24 mouse cellular contexts compared by ENCODE assay signal in genomic region chr16:94697553-94697952, GRCm38 (mm10).
DNase-seq lines count a peak whose midpoint lies in the region; ATAC-seq and TF ChIP-seq lines count a peak whose summit lies in the region.
"Had no signal": no experiment of that assay in that cellular context is flagged by ENCODE, and none has a peak within 500 bp of the region (broad histone marks: within the 10 kb centered on the region; RNA-seq: fewer than 3 reads in every experiment).

No protein-coding gene starts in this region.

- ATAC-seq in liver, embryonic 14.5 days (ENCODE audit: insufficient read depth), result peak; percentile 77
- no peak for ATAC-seq in lung, postnatal 0 days
- ATAC-seq: activated CD4-positive, CD25-positive, alpha-beta regulatory T cell, adult 4 months; forebrain, postnatal 0 days; midbrain, embryonic 15.5 days had no signal

- H3K4me2 ChIP-seq in liver, embryonic 14.5 days (ENCODE audit: low read depth), result no peak overlapping the region
- no peak overlapping the region for H3K4me2 ChIP-seq in myocyte (ENCODE audit: low read depth)
- no peak overlapping the region for H3K4me2 ChIP-seq in lung, postnatal 0 days (replicated peaks; ENCODE audit: low read depth, low read length)
- H3K4me2 ChIP-seq: heart, embryonic 15.5 days; hindbrain, embryonic 15.5 days; midbrain, embryonic 15.5 days; neural tube, embryonic 13.5 days; stomach, embryonic 15.5 days had no signal

- no peak overlapping the region for H3K27ac ChIP-seq in heart, embryonic 10.5 days
- no peak overlapping the region for H3K27ac ChIP-seq in liver, embryonic 14.5 days
- H3K27ac ChIP-seq in lung, postnatal 0 days (ENCODE audit: low read length), result no peak overlapping the region
- H3K27ac ChIP-seq: heart, embryonic 15.5 days; hindbrain, embryonic 15.5 days; limb, embryonic 10.5 days; midbrain, embryonic 15.5 days; neural tube, embryonic 13.5 days; stomach, embryonic 15.5 days had no signal

- no peak overlapping the region for H3ac ChIP-seq in myocyte (ENCODE audit: control insufficient read depth, insufficient read length)

- no peak for TF ChIP-seq CTCF in liver, embryonic 14.5 days (IDR thresholded peaks at IDR 0.05; ENCODE audit: low read depth)
- TF ChIP-seq CTCF in lung, postnatal 0 days (IDR thresholded peaks at IDR 0.05), result no peak

- H3K4me1 ChIP-seq in heart, embryonic 10.5 days, result peaks cover 6% of the 10 kb centered on the region; the same call in 1 of the 2 replicates
- peaks cover 11 to 15% of the 10 kb centered on the region in 2 experiments for H3K4me1 ChIP-seq in liver, embryonic 14.5 days (replicated peaks; ENCODE audit: control insufficient read depth in 2 of 2, insufficient read depth in 2 of 2, low read length in 1 of 2)
- H3K4me1 ChIP-seq in lung, postnatal 0 days (ENCODE audit: insufficient read depth, low read depth, low read length), result no peaks in the 10 kb centered on the region
- H3K4me1 ChIP-seq: heart, embryonic 15.5 days; hindbrain, embryonic 15.5 days; limb, embryonic 10.5 days; midbrain, embryonic 15.5 days; neural tube, embryonic 13.5 days; stomach, embryonic 15.5 days had no signal

- WGBS in heart, embryonic 10.5 days, result 79% methylated on average over 5 of the region's 5 CpGs
- WGBS in liver, embryonic 14.5 days (ENCODE audit: insufficient replicate concordance), result 25% methylated on average over 5 of the region's 5 CpGs
- WGBS in lung, postnatal 0 days, result 71% methylated on average over 5 of the region's 5 CpGs

- H3K9me3 ChIP-seq in heart, embryonic 10.5 days, result no peaks in the 10 kb centered on the region
- H3K9me3 ChIP-seq in liver, embryonic 14.5 days (ENCODE audit: control insufficient read depth, low read length), result no peaks in the 10 kb centered on the region
- H3K9me3 ChIP-seq in lung, postnatal 0 days (ENCODE audit: low read length), result no peaks in the 10 kb centered on the region
- H3K9me3 ChIP-seq: heart, embryonic 15.5 days; hindbrain, embryonic 15.5 days; limb, embryonic 10.5 days; midbrain, embryonic 15.5 days; neural tube, embryonic 13.5 days; stomach, embryonic 15.5 days had no signal

- DNase-seq in heart, embryonic 10.5 days (ENCODE audit: low spot score), result peak; percentile 75
- DNase-seq in heart, postnatal 36 days, result no peak
- peak; percentile 45 for DNase-seq in c-Kit-positive CD71-positive TER-119-negative erythroid progenitor cells, embryonic 14.5 days (ENCODE audit: low read depth)
- peak; percentile 16 to 52 (median 23) for DNase-seq in liver, embryonic 14.5 days (ENCODE audit: low read depth in 3 of 3, low spot score in 3 of 3)
- no peak for DNase-seq in spleen, postnatal 10 days (ENCODE audit: low spot score in 2 of 2)
- no peak for DNase-seq in lung, postnatal 0 days (ENCODE audit: low spot score)
- DNase-seq: adrenal gland, adult 8-10 months; cerebellum, adult 9-10 months; forebrain, postnatal 0 days; gastrocnemius, postnatal 25 days; heart, postnatal 4 days; kidney, adult 9 months; kidney, postnatal 14 days; lung, postnatal 10 days; retina, postnatal 1 day; right cerebral cortex, postnatal 4 days had no signal

- TF ChIP-seq EP300 in liver, embryonic 14.5 days (IDR thresholded peaks at IDR 0.05; ENCODE audit: low read depth), result no peak
- no peak for TF ChIP-seq EP300 in lung, postnatal 0 days (IDR thresholded peaks at IDR 0.05)

- peaks cover 32% of the 10 kb centered on the region for H3K36me3 ChIP-seq in heart, embryonic 10.5 days
- peaks cover 17% of the 10 kb centered on the region for H3K36me3 ChIP-seq in liver, embryonic 14.5 days (replicated peaks; ENCODE audit: control insufficient read depth, insufficient read depth, low read depth)
- peaks cover 7% of the 10 kb centered on the region for H3K36me3 ChIP-seq in myocyte (ENCODE audit: control insufficient read depth, insufficient read depth)
- H3K36me3 ChIP-seq in lung, postnatal 0 days (ENCODE audit: insufficient read depth, low read length), result 0 out of 2 replicates have a peak, but pooled peaks cover 7% of the 10 kb centered on the region

- TF ChIP-seq POLR2A in myocyte (IDR thresholded peaks at IDR 0.05; ENCODE audit: insufficient read length, low read depth), result no peak

- H3K79me2 ChIP-seq in myocyte (ENCODE audit: control insufficient read depth, insufficient read depth), result no peaks in the 10 kb centered on the region

- H3K27me3 ChIP-seq in heart, embryonic 10.5 days (ENCODE audit: insufficient read depth, poor library complexity, severe bottlenecking), result no peaks in the 10 kb centered on the region
- no peaks in the 10 kb centered on the region for H3K27me3 ChIP-seq in liver, embryonic 14.5 days (ENCODE audit: control insufficient read depth, insufficient read depth, low read length)
- no peaks in the 10 kb centered on the region for H3K27me3 ChIP-seq in myocyte (ENCODE audit: control insufficient read depth, insufficient read depth, insufficient read length)
- no peaks in the 10 kb centered on the region for H3K27me3 ChIP-seq in lung, postnatal 0 days (replicated peaks; ENCODE audit: insufficient read depth, low read length)
- H3K27me3 ChIP-seq: heart, embryonic 15.5 days; hindbrain, embryonic 15.5 days; midbrain, embryonic 15.5 days; neural tube, embryonic 13.5 days; stomach, embryonic 15.5 days had no signal

- H3K4me3 ChIP-seq in heart, embryonic 10.5 days, result no peak overlapping the region
- no peak overlapping the region for H3K4me3 ChIP-seq in liver, embryonic 14.5 days (ENCODE audit: insufficient read depth in 1 of 2, low read depth in 2 of 2, low read length in 2 of 2)
- no peak overlapping the region for H3K4me3 ChIP-seq in myocyte
- H3K4me3 ChIP-seq in lung, postnatal 0 days (ENCODE audit: low read depth, low read length), result no peak overlapping the region
- H3K4me3 ChIP-seq: heart, embryonic 15.5 days; hindbrain, embryonic 15.5 days; limb, embryonic 10.5 days; midbrain, embryonic 15.5 days; neural tube, embryonic 13.5 days; stomach, embryonic 15.5 days had no signal

- H3K9ac ChIP-seq in liver, embryonic 14.5 days (replicated peaks), result no peak overlapping the region
- H3K9ac ChIP-seq in lung, postnatal 0 days (replicated peaks; ENCODE audit: low read depth), result no peak overlapping the region
- H3K9ac ChIP-seq: forebrain, postnatal 0 days; heart, embryonic 15.5 days; hindbrain, embryonic 15.5 days; midbrain, embryonic 15.5 days; neural tube, embryonic 13.5 days; stomach, embryonic 15.5 days had no signal

- intact Hi-C loops in heart, postnatal 36 days (cut with DNase I), result no loop called here

TF ChIP-seq in myocyte, 11 proteins besides CTCF, POLR2A, EP300 and RAD21:
- TF ChIP-seq POLR2AphosphoS2 (IDR thresholded peaks at IDR 0.05; ENCODE audit: insufficient read length, low read depth) (peak; percentile 16), USF1 (IDR thresholded peaks at IDR 0.05; ENCODE audit: low read depth) (no peak)

Comparison
In these comparisons a context has a peak if more than half of its experiments do, and no peak if none do; other contexts are left out.
1. DNase-seq: peak in heart, embryonic 10.5 days (single experiment), c-Kit-positive CD71-positive TER-119-negative erythroid progenitor cells, embryonic 14.5 days (single experiment) and liver, embryonic 14.5 days (3 of 3); none in heart, postnatal 36 days (0 of 2), spleen, postnatal 10 days (0 of 2) and lung, postnatal 0 days (single experiment).